Mouse (Mus musculus): ENCODE measurements around the gene Cactin. TPM values are rescaled to one million over a fixed set of nuclear protein-coding genes. Genes with fewer than 3 reads are reported as not detected.

Gene Cactin
- 48.1 TPM for polyA plus RNA-seq (2012; fragmentation: generic; extraction: Trizol)
- long read RNA-seq, experiment 1, transcript Cactin-201 (9 exons, 2,715 nt) = major isoform, 20 of 24 reads
- long read RNA-seq, experiment 1, partial matches to known transcripts = 4 of 24 reads
- long read RNA-seq, experiment 1, other reads (novel, unspliced or antisense) = 0 of 24 reads
- long read RNA-seq, experiment 2, transcript Cactin-201 (9 exons, 2,715 nt) = major isoform, 586 of 607 reads
- long read RNA-seq, experiment 2, partial matches to known transcripts = 10 of 607 reads
- long read RNA-seq, experiment 2, other reads (novel, unspliced or antisense) = 11 of 607 reads

DNA sequence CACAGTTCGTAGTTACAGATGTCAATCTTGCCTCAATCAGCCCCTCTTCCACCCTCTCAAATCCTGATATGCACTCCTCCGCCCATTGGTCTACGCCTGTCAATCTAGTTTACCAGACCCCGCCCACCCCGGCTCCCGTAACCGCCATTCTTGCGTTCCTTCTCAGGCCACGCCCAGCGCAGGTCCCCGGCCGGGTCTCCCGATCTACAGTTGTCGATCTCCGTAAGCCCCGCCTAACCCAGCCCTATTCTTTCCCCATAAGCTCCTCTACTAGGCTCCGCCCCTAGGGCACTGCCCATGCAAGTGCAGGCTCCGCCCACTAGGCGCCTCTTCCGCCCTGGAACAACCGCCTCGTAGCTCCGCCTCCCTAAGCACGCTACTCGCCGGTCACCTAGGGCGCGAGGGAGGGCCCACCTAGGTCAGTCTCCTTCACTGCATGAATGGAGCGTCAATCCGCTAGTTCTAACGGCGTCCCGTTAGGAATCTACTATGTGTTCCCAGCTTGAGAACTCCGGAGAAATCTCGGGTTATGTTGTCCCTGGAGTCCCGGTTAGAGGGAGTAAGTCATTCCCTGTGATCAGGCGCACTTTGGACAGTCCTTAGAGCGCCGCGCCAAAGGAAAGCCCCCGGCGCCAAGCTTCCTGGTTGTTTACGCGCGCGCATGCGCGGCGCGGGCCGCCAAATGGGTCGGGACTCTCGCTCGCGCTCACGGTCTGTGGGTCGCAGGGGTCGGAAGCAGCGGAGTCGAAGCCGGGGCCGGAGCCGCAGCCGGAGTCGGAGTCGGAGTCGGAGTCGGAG lies at the start of gene Cactin:
Gene Cactin (plus strand): TSS at position 554 of the 798 bp plus-strand sequence.
- Histone ChIP-seq H3K79me3 (ENCODE audit: low read depth) (peaks cover 20% of the 10 kb centered on the region), H3K27me3 (ENCODE audit: control insufficient read depth, insufficient read depth, insufficient read length) (no peaks in the 10 kb centered on the region), H3K36me3 (ENCODE audit: control insufficient read depth, insufficient read depth) (peaks cover 51% of the 10 kb centered on the region)

DNA sequence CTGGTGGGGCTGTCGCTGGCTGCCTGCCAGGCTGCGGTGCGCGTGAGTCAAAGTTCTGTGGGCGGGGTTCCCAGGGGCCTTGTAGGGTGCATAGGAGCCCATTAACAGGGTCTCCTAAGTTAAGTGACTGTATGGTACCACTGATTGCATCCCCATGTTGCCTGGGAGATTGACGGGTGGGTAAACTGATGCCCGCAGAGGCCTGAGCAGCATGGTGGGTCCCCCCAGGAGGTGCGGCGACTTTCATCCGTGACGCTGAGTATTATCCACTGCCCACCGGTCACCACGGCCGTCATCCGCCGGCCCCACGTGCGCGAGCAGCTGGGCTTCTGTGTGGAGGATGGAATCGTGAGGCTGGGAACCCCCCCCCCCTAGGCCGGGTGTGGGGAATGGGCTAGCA lies 48.5 kb upstream of the Cactin start:
- H3K27me3 ChIP-seq (ENCODE audit: control insufficient read depth, insufficient read depth, insufficient read length) = no peaks in the 10 kb centered on the region
- peaks cover 19% of the 10 kb centered on the region for H3K79me2 ChIP-seq (ENCODE audit: control insufficient read depth, insufficient read depth)
- H3K4me3 ChIP-seq (ENCODE audit: insufficient read depth, poor library complexity, severe bottlenecking) = no peak overlapping the region
- H3K36me3 ChIP-seq (ENCODE audit: control insufficient read depth, insufficient read depth) = peaks cover 11% of the 10 kb centered on the region
- TF ChIP-seq USF1 (IDR thresholded peaks at IDR 0.05; ENCODE audit: low read depth) (no peak), MAX (IDR thresholded peaks at IDR 0.05) (no peak), CEBPB (IDR thresholded peaks at IDR 0.05; ENCODE audit: low read depth) (no peak), MYOD1 (IDR thresholded peaks at IDR 0.05; ENCODE audit: control insufficient read depth, insufficient read length, low read depth) (no peak), CTCF (IDR thresholded peaks at IDR 0.05; ENCODE audit: control insufficient read depth, insufficient read depth, insufficient read length) (no peak), MYOG (IDR thresholded peaks at IDR 0.05; ENCODE audit: control insufficient read depth, extremely low read depth, insufficient read length) (no peak), FOSL1 (IDR thresholded peaks at IDR 0.05; ENCODE audit: insufficient read depth, low read length, poor library complexity, severe bottlenecking) (no peak)
- H3ac ChIP-seq (ENCODE audit: control insufficient read depth, insufficient read length, low read depth) = no peak overlapping the region
- peaks cover 4% of the 10 kb centered on the region for H3K79me3 ChIP-seq (ENCODE audit: low read depth)

More for the DNA sequence above, at the start of gene Cactin:
- peak within 1 kb of the TSS; percentile 99 for H3ac ChIP-seq (ENCODE audit: control insufficient read depth, insufficient read length, low read depth)
- peak; percentile 100 for TF ChIP-seq MAX (IDR thresholded peaks at IDR 0.05)
- TF ChIP-seq MYOD1 (IDR thresholded peaks at IDR 0.05; ENCODE audit: control insufficient read depth, insufficient read length, low read depth) = no peak
- H3K4me3 ChIP-seq (ENCODE audit: insufficient read depth, poor library complexity, severe bottlenecking) = peak within 1 kb of the TSS; percentile 99
- H3K79me2 ChIP-seq (ENCODE audit: control insufficient read depth, insufficient read depth) = peaks cover 30% of the 10 kb centered on the region

DNA sequence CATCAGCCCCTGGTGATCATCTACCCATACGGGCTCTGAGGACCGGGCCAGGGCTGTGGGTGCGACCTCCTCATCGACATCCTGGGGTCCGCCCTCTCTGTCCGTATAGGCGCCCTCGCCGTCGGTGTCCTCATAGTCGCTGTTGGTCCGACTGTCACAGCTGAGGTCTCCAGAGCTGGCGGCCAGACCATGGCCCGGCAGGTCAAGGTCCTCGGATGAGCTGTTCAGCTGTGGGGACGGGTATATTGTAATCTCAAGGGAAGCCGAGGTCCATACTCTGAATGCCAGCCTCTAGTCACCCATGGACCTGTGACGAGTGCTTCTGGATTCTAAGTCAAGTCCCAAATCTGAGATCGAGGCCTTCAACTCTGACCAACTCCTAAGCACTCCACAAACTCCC lies 47.1 kb upstream of the Cactin start:
- Histone ChIP-seq H3K4me3 (ENCODE audit: insufficient read depth, poor library complexity, severe bottlenecking) (no peak overlapping the region), H3K36me3 (ENCODE audit: control insufficient read depth, insufficient read depth) (peaks cover 11% of the 10 kb centered on the region), H3K79me2 (ENCODE audit: control insufficient read depth, insufficient read depth) (peaks cover 9% of the 10 kb centered on the region), H3K27me3 (ENCODE audit: control insufficient read depth, insufficient read depth, insufficient read length) (no peaks in the 10 kb centered on the region), H3K79me3 (ENCODE audit: low read depth) (peaks cover 4% of the 10 kb centered on the region), H3ac (ENCODE audit: control insufficient read depth, insufficient read length, low read depth) (no peak overlapping the region)
- TF ChIP-seq MAX (IDR thresholded peaks at IDR 0.05) (no peak), FOSL1 (IDR thresholded peaks at IDR 0.05; ENCODE audit: insufficient read depth, low read length, poor library complexity, severe bottlenecking) (no peak), MYOG (IDR thresholded peaks at IDR 0.05; ENCODE audit: control insufficient read depth, extremely low read depth, insufficient read length) (no peak), USF1 (IDR thresholded peaks at IDR 0.05; ENCODE audit: low read depth) (no peak), CEBPB (IDR thresholded peaks at IDR 0.05; ENCODE audit: low read depth) (no peak), CTCF (IDR thresholded peaks at IDR 0.05; ENCODE audit: control insufficient read depth, insufficient read depth, insufficient read length) (no peak), MYOD1 (IDR thresholded peaks at IDR 0.05; ENCODE audit: control insufficient read depth, insufficient read length, low read depth) (no peak)

DNA sequence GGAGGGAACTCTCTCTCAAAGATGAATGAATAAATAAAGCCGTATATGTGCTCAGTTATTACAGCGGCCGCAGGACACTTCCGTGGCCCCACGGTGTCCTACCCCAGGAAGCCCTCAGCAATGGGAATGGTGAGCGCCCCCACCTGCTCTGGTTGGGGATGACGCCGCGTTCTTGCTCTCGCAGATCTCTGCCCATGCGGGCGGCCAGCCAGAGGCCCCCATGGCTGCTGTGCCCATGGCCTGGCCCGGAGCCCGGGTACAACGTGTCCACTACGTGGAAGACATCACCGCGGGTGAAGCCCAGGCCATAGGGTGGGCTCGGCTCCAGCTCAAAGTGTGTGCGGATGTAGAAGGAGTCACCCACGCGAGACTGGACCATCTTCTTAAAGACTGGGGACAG lies 43.2 kb upstream of the Cactin start:
- TF ChIP-seq MAX (IDR thresholded peaks at IDR 0.05) (no peak), CEBPB (IDR thresholded peaks at IDR 0.05; ENCODE audit: low read depth) (no peak), MYOG (IDR thresholded peaks at IDR 0.05; ENCODE audit: control insufficient read depth, extremely low read depth, insufficient read length) (no peak), FOSL1 (IDR thresholded peaks at IDR 0.05; ENCODE audit: insufficient read depth, low read length, poor library complexity, severe bottlenecking) (no peak), CTCF (IDR thresholded peaks at IDR 0.05; ENCODE audit: control insufficient read depth, insufficient read depth, insufficient read length) (no peak), USF1 (IDR thresholded peaks at IDR 0.05; ENCODE audit: low read depth) (no peak), MYOD1 (IDR thresholded peaks at IDR 0.05; ENCODE audit: control insufficient read depth, insufficient read length, low read depth) (no peak)
- Histone ChIP-seq H3ac (ENCODE audit: control insufficient read depth, insufficient read length, low read depth) (no peak overlapping the region), H3K79me2 (ENCODE audit: control insufficient read depth, insufficient read depth) (no peaks in the 10 kb centered on the region)

DNA sequence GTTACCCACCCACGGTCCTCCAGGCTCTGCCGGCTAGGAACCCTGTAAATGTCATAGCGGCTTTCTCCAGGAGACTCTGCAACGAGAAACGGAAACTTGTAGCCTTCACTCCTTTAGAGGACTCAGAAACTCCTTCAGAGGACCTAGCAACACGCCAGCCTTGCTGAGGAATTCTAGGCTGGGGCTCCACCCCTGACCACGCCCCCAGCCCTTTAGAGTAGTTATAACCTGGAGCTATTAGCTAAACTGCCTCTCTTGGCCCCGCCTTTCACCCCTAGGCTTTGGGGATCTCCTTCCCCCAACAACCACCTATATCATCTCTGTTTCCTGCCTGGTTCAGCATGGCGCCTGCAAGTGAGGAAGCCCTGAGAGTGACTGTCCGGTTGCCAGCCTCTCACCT lies 41.4 kb upstream of the Cactin start:
- Histone ChIP-seq H3K79me3 (ENCODE audit: low read depth) (no peaks in the 10 kb centered on the region), H3K36me3 (ENCODE audit: control insufficient read depth, insufficient read depth) (no peaks in the 10 kb centered on the region), H3K27me3 (ENCODE audit: control insufficient read depth, insufficient read depth, insufficient read length) (peaks cover 18% of the 10 kb centered on the region), H3ac (ENCODE audit: control insufficient read depth, insufficient read length, low read depth) (no peak overlapping the region), H3K79me2 (ENCODE audit: control insufficient read depth, insufficient read depth) (no peaks in the 10 kb centered on the region), H3K4me3 (ENCODE audit: insufficient read depth, poor library complexity, severe bottlenecking) (no peak overlapping the region)
- TF ChIP-seq CTCF (IDR thresholded peaks at IDR 0.05; ENCODE audit: control insufficient read depth, insufficient read depth, insufficient read length) = no peak
- no peak for TF ChIP-seq MYOG (IDR thresholded peaks at IDR 0.05; ENCODE audit: control insufficient read depth, extremely low read depth, insufficient read length)
- no peak for TF ChIP-seq MAX (IDR thresholded peaks at IDR 0.05)
- TF ChIP-seq USF1 (IDR thresholded peaks at IDR 0.05; ENCODE audit: low read depth) = no peak
- TF ChIP-seq MYOD1 (IDR thresholded peaks at IDR 0.05; ENCODE audit: control insufficient read depth, insufficient read length, low read depth) = no peak
- no peak for TF ChIP-seq CEBPB (IDR thresholded peaks at IDR 0.05; ENCODE audit: low read depth)
- TF ChIP-seq FOSL1 (IDR thresholded peaks at IDR 0.05; ENCODE audit: insufficient read depth, low read length, poor library complexity, severe bottlenecking) = no peak

More for the DNA sequence above, 43.2 kb upstream of the Cactin start:
- H3K4me3 ChIP-seq (ENCODE audit: insufficient read depth, poor library complexity, severe bottlenecking) = no peak overlapping the region
- no peaks in the 10 kb centered on the region for H3K27me3 ChIP-seq (ENCODE audit: control insufficient read depth, insufficient read depth, insufficient read length)
- no peaks in the 10 kb centered on the region for H3K36me3 ChIP-seq (ENCODE audit: control insufficient read depth, insufficient read depth)
- no peaks in the 10 kb centered on the region for H3K79me3 ChIP-seq (ENCODE audit: low read depth)
